Mouse (Mus musculus) neural tube, embryonic 12.5 days (tissue): ENCODE data around the gene AL607142.1. TPM values are rescaled to one million over a fixed set of nuclear protein-coding genes. Genes with fewer than 3 reads are reported as not detected.

Source experiments
- ATAC-seq: fragments of 200-750 bp; cut with Nextera tagmentation; 2 replicates; pipeline ENCODE4 v1.8.0; 2017; ENCODE audit warnings: low read depth, mild to moderate bottlenecking, moderate TSS enrichment, moderate library complexity; ENCODE audit not compliant: low FRiP score
- H3K27ac ChIP-seq: fragments of 300-500 bp; sonication (generic); 2 replicates; pipeline ENCODE4 v1.5.1; 2016
- H3K27me3 ChIP-seq: fragments of 300-500 bp; sonication (generic); replicated peaks from 2 replicates; pipeline ENCODE4 v1.6.1; 2016; ENCODE audit warnings: mild to moderate bottlenecking
- H3K36me3 ChIP-seq: fragments of 300-500 bp; sonication (generic); 2 replicates; pipeline ENCODE4 v1.6.1; 2016; ENCODE audit warnings: mild to moderate bottlenecking
- H3K4me1 ChIP-seq: fragments of 300-500 bp; sonication (generic); 2 replicates; pipeline ENCODE4 v1.6.1; 2016
- H3K4me2 ChIP-seq: fragments of 300-500 bp; sonication (generic); replicated peaks from 2 replicates; pipeline ENCODE4 v1.6.1; 2016; ENCODE audit warnings: mild to moderate bottlenecking
- H3K4me3 ChIP-seq: fragments of 300-500 bp; sonication (generic); 2 replicates; pipeline ENCODE4 v1.5.1; 2016
- H3K9ac ChIP-seq: fragments of 300-500 bp; sonication (generic); 2 replicates; pipeline ENCODE4 v1.6.1; 2016; ENCODE audit warnings: mild to moderate bottlenecking
- H3K9me3 ChIP-seq: fragments of 300-500 bp; sonication (generic); 2 replicates; pipeline ENCODE4 v1.6.1; 2016; ENCODE audit warnings: mild to moderate bottlenecking
- WGBS: fragments of 180-500 bp; shearing (Covaris S2); methylation state at CpG from one replicate; pipeline ENCODE4 v1.1.7; 2016; 5-methylcytosine and 5-hydroxymethylcytosine counted together
- polyA plus RNA-seq: library from polyadenylated mRNA; unstranded; fragments of >200 nt; fragmentation: Nextera tagmentation; extraction: Ambion mirVana; gene quantifications from 2 replicates; pipeline ENCODE4 v1.2.1, GENCODE M21; 2016

Gene AL607142.1
- polyA plus RNA-seq, 1 experiment from 2014 or later: not detected

DNA sequence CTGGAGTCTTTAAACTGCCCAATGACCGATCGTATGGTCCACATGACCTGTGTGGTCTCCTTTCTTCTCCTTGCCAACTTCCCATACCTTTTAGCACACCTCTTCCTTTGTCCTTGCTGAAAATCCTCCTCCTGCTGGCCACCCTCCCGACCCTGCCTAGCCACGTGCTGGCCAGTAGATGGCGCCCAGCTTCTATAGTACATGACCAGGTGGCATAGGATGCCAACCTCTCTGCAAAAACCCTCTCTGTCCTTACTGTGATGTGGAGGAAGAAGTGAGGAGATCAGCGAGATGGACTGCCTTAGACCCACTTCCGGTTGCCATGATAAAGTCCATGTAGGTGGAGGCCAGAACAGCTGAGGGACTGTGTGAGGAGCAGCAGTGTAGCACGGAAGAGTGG is 55.5 kb downstream of the AL607142.1 start:
- Histone ChIP-seq H3K9me3 (0 out of 2 replicates have a peak, but pooled peaks cover 9% of the 10 kb centered on the region), H3K4me1 (no peaks in the 10 kb centered on the region), H3K36me3 (no peaks in the 10 kb centered on the region), H3K9ac (no peak overlapping the region), H3K27ac (no peak overlapping the region), H3K4me2 (no peak overlapping the region), H3K27me3 (no peaks in the 10 kb centered on the region), H3K4me3 (no peak overlapping the region)
- 40% methylated on average over 8 of the region's 8 CpGs for WGBS
- ATAC-seq: 0 out of 2 replicates have a peak, but pooled peaks have one; percentile 37

DNA sequence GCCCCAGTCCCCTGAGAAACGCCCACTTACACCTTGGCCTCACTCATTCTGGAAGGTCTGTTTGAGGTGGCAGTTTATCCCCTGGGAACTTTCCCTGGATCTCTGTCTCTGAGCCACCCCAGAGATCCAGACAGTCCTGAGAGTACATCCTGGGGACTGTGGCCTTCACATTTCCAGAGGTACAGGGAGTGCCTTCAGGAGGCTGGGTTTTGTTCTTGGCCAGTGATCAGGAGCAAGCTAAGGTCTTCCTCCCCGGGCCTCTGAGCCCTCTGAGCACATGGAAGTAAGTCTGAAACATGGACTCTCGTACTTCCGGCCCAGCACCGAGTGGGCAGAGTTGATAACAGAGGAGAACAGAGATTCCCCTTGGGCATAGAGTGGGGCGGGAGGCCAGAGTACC is 59.9 kb downstream of the AL607142.1 start:
- no peaks in the 10 kb centered on the region for H3K4me1 ChIP-seq
- no peaks in the 10 kb centered on the region for H3K27me3 ChIP-seq
- no peak overlapping the region for H3K4me3 ChIP-seq
- no peak for ATAC-seq
- no peak overlapping the region for H3K4me2 ChIP-seq
- WGBS: 85% methylated on average over 6 of the region's 6 CpGs
- H3K9me3 ChIP-seq: no peaks in the 10 kb centered on the region
- H3K27ac ChIP-seq: no peak overlapping the region
- no peaks in the 10 kb centered on the region for H3K36me3 ChIP-seq
- no peak overlapping the region for H3K9ac ChIP-seq

DNA sequence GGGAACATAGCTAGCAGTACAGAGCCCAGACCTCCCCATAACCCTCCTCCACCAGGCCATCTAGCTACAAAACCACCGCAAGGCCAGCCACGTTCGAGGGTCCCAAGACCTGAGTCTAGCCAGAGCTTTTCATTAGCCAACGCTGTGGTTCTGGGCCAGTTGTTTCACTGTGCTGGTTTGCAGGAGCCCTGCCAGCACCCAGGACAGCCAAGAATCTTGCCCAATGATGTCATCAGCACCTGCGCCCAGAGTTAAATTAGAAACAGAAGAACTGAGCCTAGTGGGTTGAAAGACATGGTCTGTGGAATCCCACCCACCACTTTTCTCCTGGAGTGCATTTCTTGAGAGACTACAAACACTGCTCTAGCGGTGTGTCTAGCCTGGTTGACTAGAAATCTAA is 61.3 kb downstream of the AL607142.1 start:
- H3K4me2 ChIP-seq: no peak overlapping the region
- no peak overlapping the region for H3K4me3 ChIP-seq
- no peak for ATAC-seq
- H3K4me1 ChIP-seq: 0 out of 2 replicates have a peak, but pooled peaks cover 4% of the 10 kb centered on the region
- H3K27ac ChIP-seq: no peak overlapping the region
- no peaks in the 10 kb centered on the region for H3K36me3 ChIP-seq
- H3K9me3 ChIP-seq: no peaks in the 10 kb centered on the region
- H3K27me3 ChIP-seq: no peaks in the 10 kb centered on the region
- 91% methylated on average over 6 of the region's 6 CpGs for WGBS
- no peak overlapping the region for H3K9ac ChIP-seq

DNA sequence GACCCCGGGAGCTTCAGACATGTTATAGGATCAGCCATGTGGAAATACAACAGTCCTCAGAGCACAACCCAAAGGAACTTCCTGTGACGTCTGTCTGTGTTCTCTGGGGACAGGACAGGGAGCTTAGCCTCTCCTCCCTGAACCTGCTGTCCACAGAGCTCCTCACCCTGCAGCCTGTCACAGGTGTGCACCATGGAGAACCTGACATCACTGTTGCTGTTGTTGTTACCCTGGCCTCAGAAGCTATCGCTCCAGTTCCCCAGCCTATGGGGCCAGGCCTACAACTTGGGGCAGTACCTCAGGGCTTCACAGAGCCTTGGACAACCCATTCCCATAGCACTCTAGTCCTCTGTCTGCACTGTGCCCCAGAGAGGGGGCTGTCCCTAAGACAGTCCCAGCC is 62.5 kb downstream of the AL607142.1 start:
- Histone ChIP-seq H3K4me3 (no peak overlapping the region), H3K4me1 (0 out of 2 replicates have a peak, but pooled peaks cover 5% of the 10 kb centered on the region), H3K27ac (no peak overlapping the region), H3K4me2 (no peak overlapping the region), H3K36me3 (no peaks in the 10 kb centered on the region), H3K9ac (no peak overlapping the region), H3K27me3 (no peaks in the 10 kb centered on the region), H3K9me3 (no peaks in the 10 kb centered on the region)
- WGBS: 80% methylated on average over 3 of the region's 3 CpGs
- no peak for ATAC-seq

DNA sequence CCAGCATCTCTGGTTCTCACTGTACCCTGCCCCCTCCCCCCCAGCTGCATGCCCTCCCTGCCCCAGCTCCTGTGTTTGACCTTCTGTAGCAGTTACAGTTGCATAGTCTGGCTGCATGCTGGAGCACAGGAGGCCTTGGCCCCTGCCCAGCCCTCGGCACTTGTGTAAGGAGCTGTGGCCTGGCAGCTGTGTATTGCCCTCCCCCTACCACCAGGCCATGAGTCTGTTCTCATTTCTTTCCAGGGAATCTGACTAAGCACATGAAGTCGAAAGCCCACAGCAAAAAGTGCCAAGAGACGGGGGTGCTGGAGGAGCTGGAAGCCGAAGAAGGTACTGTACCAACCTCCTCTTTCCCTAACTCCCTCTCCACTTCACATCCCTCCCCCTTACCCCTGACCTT is 63.2 kb downstream of the AL607142.1 start:
- ATAC-seq: no peak

DNA sequence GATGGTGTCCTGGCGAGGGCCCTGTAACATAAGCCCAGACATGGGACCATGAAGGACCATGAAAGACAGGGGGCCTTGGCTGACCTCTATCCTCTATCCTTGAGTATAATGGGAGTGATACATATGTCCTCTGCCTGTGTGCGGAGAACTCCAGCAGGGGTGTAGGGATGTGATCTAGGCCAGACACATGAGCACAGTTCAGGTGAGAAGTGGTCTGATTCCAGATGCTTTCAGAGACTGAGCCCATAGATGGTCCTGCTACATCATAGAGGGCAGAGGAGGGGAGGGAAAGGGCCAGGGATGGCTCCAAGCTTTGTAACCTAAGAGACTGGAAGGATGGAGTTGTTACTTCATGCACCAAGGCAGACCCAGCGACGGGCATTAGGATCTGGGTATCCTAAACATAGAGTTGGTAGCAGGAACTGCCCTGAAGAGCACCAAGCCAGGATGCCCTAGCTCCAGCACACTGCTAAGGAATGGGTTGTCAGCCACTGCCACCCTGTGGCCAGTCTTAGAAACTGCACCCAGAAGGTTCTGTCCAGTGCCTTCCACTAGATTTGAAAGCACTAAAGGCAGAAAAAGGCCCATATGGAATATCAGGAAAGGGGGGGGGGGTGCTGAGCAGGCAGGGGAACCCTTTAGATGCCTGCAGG is 64.6 kb downstream of the AL607142.1 start:
- H3K4me3 ChIP-seq: no peak overlapping the region
- peak; percentile 64; the same call in 1 of the 2 replicates for ATAC-seq
- 0 out of 2 replicates have a peak, but pooled peaks cover 8% of the 10 kb centered on the region for H3K4me1 ChIP-seq
- no peaks in the 10 kb centered on the region for H3K27me3 ChIP-seq
- 46% methylated on average over 4 of the region's 4 CpGs for WGBS
- no peak overlapping the region for H3K4me2 ChIP-seq
- H3K9ac ChIP-seq: no peak overlapping the region
- no peaks in the 10 kb centered on the region for H3K9me3 ChIP-seq
- no peak overlapping the region for H3K27ac ChIP-seq
- H3K36me3 ChIP-seq: no peaks in the 10 kb centered on the region

More for the DNA sequence above, 63.2 kb downstream of the AL607142.1 start:
- H3K9me3 ChIP-seq: no peaks in the 10 kb centered on the region
- H3K4me3 ChIP-seq: no peak overlapping the region
- no peaks in the 10 kb centered on the region for H3K27me3 ChIP-seq
- WGBS: 92% methylated on average over 4 of the region's 4 CpGs
- H3K9ac ChIP-seq: no peak overlapping the region
- H3K4me1 ChIP-seq: 0 out of 2 replicates have a peak, but pooled peaks cover 5% of the 10 kb centered on the region
- H3K27ac ChIP-seq: no peak overlapping the region
- H3K36me3 ChIP-seq: no peaks in the 10 kb centered on the region
- H3K4me2 ChIP-seq: no peak overlapping the region

DNA sequence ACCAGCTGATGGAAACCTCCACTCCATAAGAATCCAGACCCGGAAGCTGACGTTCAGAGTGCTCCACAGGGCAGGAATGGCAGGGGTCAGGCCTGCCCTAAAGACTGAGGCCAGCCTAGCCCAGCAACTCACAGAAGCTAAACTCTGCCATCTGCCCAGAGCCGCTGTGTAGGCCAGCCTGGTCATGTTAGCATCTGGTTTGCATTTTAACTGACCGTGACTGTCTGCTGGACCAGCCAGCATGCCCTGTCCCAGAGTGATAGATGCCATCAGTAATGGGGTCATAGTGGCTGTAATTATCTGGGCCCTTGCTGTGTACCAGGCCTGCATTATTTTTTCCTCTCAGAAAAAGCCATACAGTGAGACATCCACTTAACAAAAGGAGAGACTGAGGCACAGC is 66.1 kb downstream of the AL607142.1 start:
- Histone ChIP-seq H3K9ac (no peak overlapping the region), H3K27me3 (no peaks in the 10 kb centered on the region), H3K4me1 (0 out of 2 replicates have a peak, but pooled peaks cover 8% of the 10 kb centered on the region), H3K4me2 (no peak overlapping the region), H3K27ac (no peak overlapping the region), H3K36me3 (no peaks in the 10 kb centered on the region), H3K4me3 (no peak overlapping the region), H3K9me3 (no peaks in the 10 kb centered on the region)
- 64% methylated on average over 4 of the region's 4 CpGs for WGBS
- no peak for ATAC-seq

DNA sequence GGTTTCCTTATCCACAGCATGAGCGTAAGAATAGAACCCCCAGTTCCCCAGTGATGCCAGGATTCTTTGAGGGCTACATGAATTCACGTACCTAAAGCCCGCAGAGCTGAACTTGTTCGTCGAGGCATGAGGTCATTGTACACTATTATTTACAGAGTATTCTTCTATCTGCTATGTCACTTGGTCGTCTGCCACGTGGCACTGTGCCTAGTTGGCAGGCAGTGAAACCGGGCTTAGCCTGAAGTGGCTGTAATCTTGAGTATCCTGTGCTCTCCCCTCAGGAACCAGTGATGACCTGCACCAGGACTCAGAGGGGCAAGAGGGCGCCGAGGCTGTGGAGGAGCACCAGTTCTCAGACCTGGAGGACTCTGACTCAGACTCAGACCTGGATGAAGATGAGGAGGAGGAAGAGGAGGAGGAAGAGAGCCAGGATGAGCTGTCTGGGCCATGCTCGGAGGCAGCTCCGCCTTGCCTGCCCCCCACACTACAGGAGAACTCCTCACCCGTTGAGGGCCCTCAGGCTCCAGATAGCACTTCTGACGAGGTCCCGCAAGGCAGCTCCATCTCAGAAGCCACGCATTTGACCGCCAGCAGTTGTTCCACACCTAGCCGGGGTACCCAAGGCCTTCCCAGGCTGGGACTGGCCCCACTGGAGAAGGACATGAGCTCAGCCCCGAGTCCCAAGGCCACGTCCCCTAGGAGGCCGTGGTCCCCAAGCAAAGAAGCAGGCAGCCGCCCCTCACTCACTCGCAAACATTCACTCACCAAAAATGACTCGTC is 66.8 kb downstream of the AL607142.1 start:
- ATAC-seq: no peak
- H3K4me1 ChIP-seq: 0 out of 2 replicates have a peak, but pooled peaks cover 8% of the 10 kb centered on the region
- no peak overlapping the region for H3K4me3 ChIP-seq
- WGBS: 83% methylated on average over 24 of the region's 24 CpGs
- no peaks in the 10 kb centered on the region for H3K27me3 ChIP-seq
- H3K9me3 ChIP-seq: no peaks in the 10 kb centered on the region
- H3K27ac ChIP-seq: no peak overlapping the region
- H3K4me2 ChIP-seq: no peak overlapping the region
- no peak overlapping the region for H3K9ac ChIP-seq
- H3K36me3 ChIP-seq: no peaks in the 10 kb centered on the region

DNA sequence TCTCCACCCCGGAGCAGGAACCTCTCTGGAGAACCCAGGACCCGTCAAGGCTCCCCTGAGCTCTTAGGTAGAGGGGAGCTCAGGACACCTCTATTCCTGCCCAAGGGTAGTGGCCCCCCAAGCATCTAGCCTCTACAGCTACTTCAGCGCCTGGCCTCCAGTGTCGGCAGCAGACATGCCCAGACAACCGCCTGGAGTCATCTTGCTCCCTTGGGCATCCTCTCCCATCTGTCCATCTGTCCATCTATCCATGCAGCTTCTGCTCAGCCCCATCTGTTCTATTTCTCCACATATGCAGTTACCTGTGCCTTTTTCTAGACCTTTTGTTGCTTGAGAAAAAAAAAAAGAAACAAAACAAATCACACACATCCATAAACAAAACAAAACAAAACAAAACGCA is 69.4 kb downstream of the AL607142.1 start:
- H3K9ac ChIP-seq: no peak overlapping the region
- H3K27me3 ChIP-seq: no peaks in the 10 kb centered on the region
- WGBS: 78% methylated on average over 6 of the region's 6 CpGs
- no peak overlapping the region for H3K4me2 ChIP-seq
- H3K4me3 ChIP-seq: no peak overlapping the region
- ATAC-seq: no peak
- no peaks in the 10 kb centered on the region for H3K9me3 ChIP-seq
- H3K36me3 ChIP-seq: no peaks in the 10 kb centered on the region
- 0 out of 2 replicates have a peak, but pooled peaks cover 8% of the 10 kb centered on the region for H3K4me1 ChIP-seq
- no peak overlapping the region for H3K27ac ChIP-seq

DNA sequence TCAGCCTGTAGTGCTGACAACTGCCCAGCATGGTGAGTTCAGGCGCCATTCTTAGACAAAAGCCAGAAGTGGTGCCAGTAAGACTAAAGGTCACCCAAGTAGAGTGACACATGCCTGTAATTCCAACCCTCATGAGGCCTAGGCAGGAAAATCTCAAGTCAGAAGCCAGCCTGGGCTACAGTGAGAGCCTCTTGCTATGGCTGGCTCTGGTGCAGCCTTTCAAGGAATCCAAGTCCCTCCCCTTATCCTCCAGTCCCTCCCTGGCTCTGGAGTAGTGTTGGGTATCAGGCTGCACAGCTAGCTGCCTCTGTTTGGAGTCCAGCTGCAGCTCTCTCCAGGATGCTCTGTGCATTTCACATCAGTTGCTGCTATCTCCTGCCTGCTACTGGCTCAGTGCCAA is 77.0 kb downstream of the AL607142.1 start:
- no peaks in the 10 kb centered on the region for H3K27me3 ChIP-seq
- ATAC-seq: no peak
- WGBS: 90% methylated on average over 1 of the region's 1 CpGs
- H3K9me3 ChIP-seq: no peaks in the 10 kb centered on the region
- no peak overlapping the region for H3K4me3 ChIP-seq
- no peaks in the 10 kb centered on the region for H3K36me3 ChIP-seq
- H3K9ac ChIP-seq: no peak overlapping the region
- no peaks in the 10 kb centered on the region for H3K4me1 ChIP-seq
- no peak overlapping the region for H3K4me2 ChIP-seq
- no peak overlapping the region for H3K27ac ChIP-seq

DNA sequence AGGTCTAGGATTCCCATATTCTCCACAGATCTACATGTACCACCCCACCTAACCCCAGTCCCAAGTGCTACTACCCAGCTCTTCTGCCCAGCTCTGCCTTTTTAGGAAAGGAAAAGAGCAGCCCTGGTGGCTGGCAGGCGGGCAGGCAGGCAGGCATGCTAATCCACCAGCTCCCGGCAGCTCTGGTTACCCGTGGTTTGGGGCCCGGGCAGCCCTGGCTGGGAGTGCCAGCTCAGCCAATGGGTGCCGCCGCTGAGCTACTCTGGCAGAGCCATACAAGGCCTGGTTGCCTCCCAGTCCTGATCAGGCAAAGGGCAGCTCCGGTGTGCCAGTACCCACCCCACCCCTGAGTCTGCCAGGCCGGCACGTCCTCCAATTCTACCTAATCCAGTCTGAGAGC is 78.1 kb downstream of the AL607142.1 start:
- H3K4me3 ChIP-seq: no peak overlapping the region
- no peaks in the 10 kb centered on the region for H3K4me1 ChIP-seq
- no peak for ATAC-seq
- WGBS: 86% methylated on average over 9 of the region's 9 CpGs
- H3K4me2 ChIP-seq: no peak overlapping the region
- H3K9me3 ChIP-seq: no peaks in the 10 kb centered on the region
- no peak overlapping the region for H3K27ac ChIP-seq
- no peaks in the 10 kb centered on the region for H3K36me3 ChIP-seq
- no peaks in the 10 kb centered on the region for H3K27me3 ChIP-seq
- no peak overlapping the region for H3K9ac ChIP-seq
